Mouse (Mus musculus) thymus, adult 18-20 months (tissue): ENCODE data around the gene Mybph.
"Not testable (repeated sequence)": the region's sequence is repeated elsewhere in the genome, so short reads cannot be mapped to it uniquely, and the experiment has no call there.

Experiments used
- DNase-seq, 2 experiments: peaks; one replicate each; pipeline ENCODE4 v3.0.0; 2022; ENCODE audit warnings: mixed read lengths in 2 of 2

The Mybph gene

GRCm38 (mm10) chr1:134234455-134235390, 41.5 kb downstream of the Mybph start:
- DNase-seq, result no peak

GRCm38 (mm10) chr1:134235391-134235921, 42.2 kb downstream of the Mybph start, which contains the start of gene Adora1:
TSS of gene Adora1 (minus strand) at chr1:134235431.
- DNase-seq, result no peak

GRCm38 (mm10) chr1:134236142-134236541, 42.9 kb downstream of the Mybph start:
- DNase-seq, result no peak

GRCm38 (mm10) chr1:134237438-134237837, 44.2 kb downstream of the Mybph start:
- DNase-seq, result no peak

GRCm38 (mm10) chr1:134240701-134241100, 47.5 kb downstream of the Mybph start:
- DNase-seq, result no peak

GRCm38 (mm10) chr1:134241298-134241697, 48.0 kb downstream of the Mybph start:
- no peak for DNase-seq

GRCm38 (mm10) chr1:134242286-134242685, 49.0 kb downstream of the Mybph start:
- no peak for DNase-seq

GRCm38 (mm10) chr1:134243505-134243904, 50.3 kb downstream of the Mybph start:
- no peak for DNase-seq

GRCm38 (mm10) chr1:134243948-134244914, 51.0 kb downstream of the Mybph start:
- peak; percentile 38 to 43 for DNase-seq

GRCm38 (mm10) chr1:134245004-134245717, 51.9 kb downstream of the Mybph start:
- no peak for DNase-seq

- DNase-seq, result no peak
Measured at GRCm38 (mm10) chr1:134246590-134246989, 53.3 kb downstream of the Mybph start.

- not testable (repeated sequence) for DNase-seq
Measured at GRCm38 (mm10) chr1:134249681-134250080, 56.4 kb downstream of the Mybph start.
